Mouse (Mus musculus) megakaryocyte, embryonic 14.5 days (primary cell): ENCODE measurements around the gene Gm17657.

Experiments used
- FLI1 ChIP-seq: IDR thresholded peaks from 2 replicates; pipeline ENCODE4 v1.6.1; 2012; ENCODE audit warnings: low read length, inconsistent platforms, mixed read lengths
- GATA1 ChIP-seq: IDR thresholded peaks from 3 replicates; pipeline ENCODE4 v1.6.1; 2012; ENCODE audit warnings: mixed read lengths, low read length, inconsistent platforms, borderline replicate concordance

DNA sequence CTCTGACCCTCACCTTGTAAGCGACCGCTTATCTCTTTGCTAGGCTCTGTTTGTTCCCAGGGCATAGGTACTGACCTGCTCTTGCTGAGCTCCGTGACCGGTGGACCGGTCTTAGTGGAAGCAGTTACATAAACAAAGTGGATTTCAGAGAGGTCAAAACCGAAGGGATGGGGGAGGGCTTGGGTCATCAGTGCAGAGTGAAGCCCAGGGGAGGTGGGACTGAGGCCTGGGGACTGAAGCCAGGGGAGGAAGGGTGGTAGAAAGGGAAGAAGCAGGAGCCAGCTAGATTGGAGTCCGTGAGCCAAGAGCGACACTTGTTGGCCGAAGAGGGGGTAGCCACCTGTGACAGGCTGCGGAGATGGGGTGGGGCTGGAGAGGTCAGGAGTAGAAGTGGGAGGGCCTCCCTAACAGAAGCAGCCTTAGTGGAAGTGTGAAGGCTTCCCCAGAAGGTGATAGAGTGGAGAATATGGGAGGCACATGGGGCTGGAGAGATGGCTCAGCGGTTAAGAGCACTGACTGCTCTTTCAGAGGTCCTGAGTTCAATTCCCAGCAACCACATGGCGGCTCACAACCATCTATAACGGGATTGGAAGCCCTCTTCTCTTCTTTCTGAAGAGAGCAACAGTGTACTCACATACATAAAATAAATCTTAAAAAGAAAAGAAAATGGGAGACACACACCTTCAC is 36.3 kb downstream of the Gm17657 start:
- TF ChIP-seq GATA1 (no peak), FLI1 (no peak)
